Mouse (Mus musculus) right cerebral cortex, postnatal 14 days (tissue): ENCODE measurements around the gene Zranb3.
"Not testable (repeated sequence)": the region's sequence is repeated elsewhere in the genome, so short reads cannot be mapped to it uniquely, and the experiment has no call there.

Source experiments
- DNase-seq: peaks from one replicate; pipeline ENCODE4 v3.0.0; 2022

The Zranb3 gene

DNA sequence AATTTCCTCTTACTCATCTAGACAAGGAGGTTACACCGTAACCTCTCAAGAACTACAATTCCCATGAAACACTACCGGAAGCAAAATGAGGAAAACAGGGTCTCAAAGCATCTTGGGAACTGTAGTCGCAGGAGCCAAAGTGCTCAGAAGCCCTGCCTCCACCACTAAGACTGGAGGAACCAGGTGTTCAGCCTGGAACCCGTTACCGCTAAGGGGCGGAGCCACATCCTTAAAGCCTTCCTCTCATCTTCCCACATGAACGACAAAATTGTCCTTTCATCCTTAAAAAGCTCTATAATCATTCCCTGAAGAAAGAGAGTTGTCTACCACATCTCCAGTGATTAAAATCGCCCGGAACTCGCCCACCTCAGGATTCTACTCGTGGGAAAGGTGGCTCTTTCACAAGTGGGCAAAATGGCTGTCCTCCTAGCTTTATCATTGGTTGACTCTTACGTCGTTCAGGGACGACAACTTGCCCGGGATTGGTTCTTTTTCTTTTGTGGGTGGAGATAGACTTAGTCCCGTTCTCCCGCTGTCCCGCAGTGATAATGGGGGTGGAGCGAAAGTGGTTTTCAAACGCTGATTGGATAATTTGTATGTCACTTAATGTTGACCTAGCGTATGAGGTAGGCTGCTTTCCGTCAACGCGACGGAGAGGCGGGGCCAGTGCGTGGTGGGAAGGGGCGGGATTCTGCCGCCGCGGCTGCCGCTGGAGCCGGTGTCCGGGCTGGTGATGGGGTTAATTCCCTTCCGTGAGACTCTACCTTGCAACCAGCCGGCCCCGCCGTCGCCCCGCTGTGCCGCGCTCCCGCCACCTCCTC is at the start of gene Zranb3, which contains the start of gene R3hdm1:
TSS of gene Zranb3 (minus strand) at position 407 of the 821 bp plus-strand sequence.
TSS of gene R3hdm1 (plus strand) at position 661 of the 821 bp plus-strand sequence.
- DNase-seq = peak; percentile 92

DNA sequence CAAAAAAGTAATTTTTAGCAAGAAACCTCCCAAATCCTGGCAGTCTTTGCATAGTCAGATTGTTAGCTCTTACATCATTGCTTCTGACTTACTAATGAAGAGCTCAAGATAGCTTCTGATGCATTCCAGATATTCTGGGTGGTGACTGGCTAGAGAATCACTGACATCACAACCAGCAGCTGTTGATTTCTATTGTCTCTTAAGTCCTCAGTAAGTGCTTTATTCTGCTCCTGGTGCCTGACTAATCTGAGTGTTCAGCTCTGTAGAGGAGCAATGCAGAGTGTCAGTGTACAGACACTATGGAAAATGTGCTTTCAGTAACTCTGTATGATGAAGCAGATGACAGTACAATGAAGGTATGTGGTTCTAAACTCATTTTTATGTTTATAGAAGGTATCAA is 38.9 kb upstream of the Zranb3 start:
- no peak for DNase-seq

DNA sequence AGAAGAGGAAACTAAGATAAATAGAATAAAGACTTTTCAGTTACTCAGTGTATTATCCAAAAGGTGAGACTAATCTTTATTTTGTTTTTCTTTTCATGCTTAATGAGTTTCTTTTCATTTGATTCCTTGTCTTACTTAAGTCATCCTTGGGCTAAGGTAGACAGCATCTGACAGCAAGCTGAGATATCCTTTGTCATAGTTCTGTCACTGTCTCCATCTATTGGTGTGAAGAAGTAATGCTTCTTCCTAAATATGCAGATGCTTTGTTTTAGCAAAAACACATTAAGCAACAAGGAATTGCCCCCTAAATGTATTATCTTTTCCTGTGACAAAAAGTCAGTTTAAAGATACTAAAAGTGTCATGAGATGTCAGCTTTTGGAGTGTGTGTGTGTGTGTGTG is 38.2 kb upstream of the Zranb3 start:
- DNase-seq = no peak

DNA sequence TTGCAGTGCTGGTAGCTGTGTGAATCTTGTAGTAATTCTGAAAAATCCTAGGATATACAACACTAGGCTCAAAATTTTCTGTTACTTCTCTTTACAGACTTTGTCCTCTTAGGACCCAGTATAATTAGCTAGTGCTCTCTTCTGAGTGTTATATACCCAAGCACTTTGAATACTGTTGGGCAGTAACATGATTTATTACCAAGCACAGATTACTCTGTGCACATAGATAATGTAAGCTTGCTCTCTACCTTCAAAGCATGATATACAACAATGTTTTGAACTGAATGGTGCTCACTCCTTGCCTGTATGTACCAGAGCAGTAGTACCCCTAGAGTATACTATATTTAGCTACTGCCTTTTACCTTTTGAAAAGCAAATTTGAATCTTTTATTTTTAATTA is 33.4 kb upstream of the Zranb3 start:
- DNase-seq = not testable (repeated sequence)

DNA sequence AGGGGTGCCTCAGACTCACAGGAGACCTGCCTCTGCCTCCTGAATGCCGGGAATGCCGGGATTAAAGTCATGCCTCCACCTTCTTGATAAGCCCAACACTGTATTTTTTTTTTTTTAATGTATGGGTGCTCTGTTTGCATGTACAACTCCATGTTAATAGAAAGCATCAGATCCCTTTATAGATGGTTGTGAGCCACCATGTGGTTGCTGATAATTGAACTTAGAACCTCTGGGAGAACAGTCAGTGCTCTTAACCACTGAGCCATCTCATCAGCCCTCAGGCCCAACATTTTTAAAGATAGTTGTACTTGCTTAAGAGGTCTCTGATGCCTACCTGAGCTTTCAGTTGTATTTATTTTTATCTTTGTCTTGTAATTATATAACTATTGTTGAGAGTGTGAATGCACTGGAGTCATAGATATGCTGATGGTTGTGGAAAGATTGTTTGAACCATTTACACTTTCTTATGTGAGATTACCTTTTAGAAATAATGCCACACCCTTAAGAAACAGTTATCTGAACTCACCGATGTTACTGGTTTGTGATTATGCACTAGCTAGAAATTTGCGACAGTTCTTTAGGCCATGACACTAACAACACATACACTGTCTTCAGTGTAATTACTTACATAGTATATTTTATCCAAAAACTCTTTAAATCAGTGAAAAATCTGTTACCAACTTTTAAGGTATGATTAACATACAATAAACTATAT is 18.2 kb upstream of the Zranb3 start:
- DNase-seq = no peak

DNA sequence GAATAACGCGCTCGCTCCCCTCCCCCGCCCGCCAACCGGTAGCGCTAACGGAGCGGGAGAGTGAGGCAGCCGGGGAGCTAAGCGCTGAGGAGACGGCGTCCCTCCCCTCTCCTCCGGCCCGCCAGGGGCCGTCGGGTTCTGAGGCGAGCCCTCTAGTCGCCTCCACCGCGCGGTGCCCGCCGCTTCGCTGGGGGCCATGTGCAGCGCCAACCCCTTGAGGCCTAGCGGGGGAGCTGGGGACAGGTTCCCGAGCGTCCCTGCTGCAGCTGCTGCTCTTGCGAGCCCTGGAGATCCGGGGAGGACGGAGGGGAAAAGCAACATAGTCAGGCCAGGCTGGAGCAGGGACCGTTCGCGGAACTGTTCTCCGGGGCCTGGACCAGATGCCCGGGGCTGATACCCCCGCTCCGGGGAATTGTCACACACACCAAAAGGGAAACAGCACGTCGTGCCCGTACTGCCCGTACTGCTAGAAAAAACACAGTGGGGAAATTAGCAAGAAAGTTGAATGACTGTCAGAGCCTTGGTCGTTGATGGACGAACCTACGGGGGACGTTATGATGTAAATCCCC is 757 bp upstream of the Zranb3 start:
- no peak for DNase-seq

DNA sequence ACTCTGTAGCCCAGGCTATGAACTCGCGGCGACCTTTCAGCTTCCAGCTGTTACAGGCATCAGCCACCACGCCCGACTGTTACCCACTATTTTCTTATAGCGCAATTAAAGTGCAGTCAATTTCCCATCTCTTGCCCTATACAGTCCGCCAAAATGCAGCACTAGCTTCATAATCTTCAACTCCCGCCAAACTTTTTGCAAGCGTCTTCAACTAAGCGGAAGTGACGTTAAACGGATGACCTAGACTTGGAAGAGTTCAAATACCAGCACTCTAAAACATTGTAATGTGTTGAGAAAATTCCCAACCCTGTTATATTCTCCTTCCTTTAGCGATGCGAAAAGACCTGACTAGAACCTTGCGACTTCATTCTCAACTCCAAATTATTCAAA is 601 bp downstream of the Zranb3 start:
- peak; percentile 19 for DNase-seq

DNA sequence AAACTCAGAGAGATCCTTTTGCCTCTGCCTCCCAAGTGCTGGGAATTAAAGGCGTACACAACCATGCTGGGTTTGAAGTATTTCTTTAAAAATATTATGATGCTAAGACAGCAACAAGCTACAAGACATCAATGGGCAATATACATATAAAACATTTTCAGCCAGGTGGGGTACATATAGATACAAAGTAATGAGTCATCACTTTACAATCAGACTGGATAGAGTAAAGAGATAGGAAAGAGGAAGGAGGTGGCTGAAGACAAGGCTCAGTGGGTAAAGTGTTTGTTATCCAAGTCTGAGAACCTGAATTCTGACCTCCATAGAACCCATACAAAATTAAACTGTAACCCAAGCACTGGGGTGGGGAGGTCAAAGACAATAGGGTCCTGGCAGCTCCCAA is 4.5 kb downstream of the Zranb3 start:
- no peak for DNase-seq

DNA sequence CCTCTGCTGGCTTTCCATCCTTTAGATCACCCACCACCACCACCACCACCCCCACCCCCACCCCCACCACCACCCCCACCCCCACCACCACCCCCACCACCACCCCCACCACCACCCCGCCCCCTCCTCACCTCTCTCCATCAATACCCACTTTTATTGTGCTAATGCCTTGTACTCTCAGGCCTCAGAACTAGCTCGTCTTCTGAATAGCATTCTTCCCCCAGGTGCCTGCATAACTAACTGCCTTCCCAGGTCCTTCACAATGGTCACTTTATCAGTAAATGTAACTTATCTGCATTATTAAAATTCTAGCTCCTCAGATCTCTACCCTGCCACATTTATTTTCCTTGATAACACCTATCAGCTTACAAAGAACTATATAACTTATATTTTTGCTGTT is 8.2 kb downstream of the Zranb3 start:
- DNase-seq = no peak

DNA sequence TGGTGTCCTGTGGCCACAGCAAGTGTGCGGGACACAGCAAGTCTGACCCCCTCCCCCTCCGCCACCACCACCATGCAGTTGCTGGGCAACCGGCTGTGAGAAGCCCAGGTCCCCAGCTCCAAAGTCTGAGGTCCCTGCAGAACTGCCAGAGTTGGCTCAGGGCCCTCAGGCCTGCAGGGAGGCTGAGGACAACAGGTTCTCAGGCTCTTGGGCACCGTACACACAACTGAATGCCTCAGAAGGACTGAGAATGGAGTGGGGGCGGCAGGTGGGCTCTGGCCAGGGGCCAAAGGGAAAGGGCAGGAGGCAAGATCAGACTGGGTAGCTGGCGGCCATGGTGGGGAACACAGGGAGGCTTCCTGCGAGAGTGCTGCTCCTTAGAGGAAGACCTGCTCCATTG is 20.0 kb downstream of the Zranb3 start:
- no peak for DNase-seq

DNA sequence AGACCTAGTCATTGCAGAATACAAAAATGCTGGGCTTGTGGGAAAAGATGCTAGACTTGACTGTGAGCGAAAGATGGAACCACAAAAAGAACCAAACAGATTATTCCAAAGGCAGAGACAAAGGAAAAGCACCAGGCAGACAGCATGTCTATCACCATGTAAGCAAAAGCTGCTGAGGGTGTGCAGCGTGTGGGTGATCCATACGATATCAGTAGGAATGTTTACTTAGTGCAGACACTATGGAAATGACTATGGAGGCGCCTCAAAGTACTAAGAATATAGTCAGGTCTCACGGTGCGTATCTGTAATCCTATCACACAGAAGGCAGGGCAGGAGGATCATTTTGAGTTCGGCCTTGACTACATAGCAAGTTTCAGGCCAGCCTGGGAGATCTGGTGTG is 21.0 kb downstream of the Zranb3 start:
- DNase-seq = no peak

DNA sequence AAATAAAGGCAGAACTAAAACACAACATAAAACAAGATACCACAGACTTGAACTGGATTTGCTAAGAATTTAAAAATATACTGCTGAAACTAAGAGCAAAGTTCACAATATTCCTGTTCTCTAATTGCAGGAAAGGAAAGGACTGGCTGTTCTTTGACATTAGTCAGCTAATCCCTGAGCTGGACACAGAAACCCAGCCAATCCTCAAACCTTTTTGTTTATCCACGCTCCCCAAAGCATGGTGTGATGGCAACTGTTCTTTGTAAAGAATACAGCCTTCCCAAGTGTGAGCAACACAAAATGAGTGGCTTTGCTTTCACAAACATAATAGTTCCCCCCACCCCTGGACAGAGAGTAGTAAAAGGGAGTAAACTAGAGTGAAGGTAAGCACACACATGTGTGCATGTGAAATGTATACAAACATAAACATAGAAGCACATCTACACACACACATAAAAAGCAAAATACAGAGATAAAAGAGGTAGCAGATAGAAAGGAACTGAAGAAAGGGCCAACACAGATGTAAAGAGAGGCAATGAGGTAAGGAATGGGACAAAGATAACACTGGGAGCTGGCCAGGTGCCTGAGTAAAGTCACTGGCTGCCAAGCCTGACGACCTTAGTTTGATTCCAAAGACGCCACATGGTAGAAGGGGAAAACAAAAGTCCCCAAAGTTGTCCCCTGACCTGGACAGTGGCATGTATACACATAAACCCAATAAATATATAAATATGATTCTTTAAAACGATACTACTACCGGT is 21.7 kb downstream of the Zranb3 start:
- DNase-seq = no peak

DNA sequence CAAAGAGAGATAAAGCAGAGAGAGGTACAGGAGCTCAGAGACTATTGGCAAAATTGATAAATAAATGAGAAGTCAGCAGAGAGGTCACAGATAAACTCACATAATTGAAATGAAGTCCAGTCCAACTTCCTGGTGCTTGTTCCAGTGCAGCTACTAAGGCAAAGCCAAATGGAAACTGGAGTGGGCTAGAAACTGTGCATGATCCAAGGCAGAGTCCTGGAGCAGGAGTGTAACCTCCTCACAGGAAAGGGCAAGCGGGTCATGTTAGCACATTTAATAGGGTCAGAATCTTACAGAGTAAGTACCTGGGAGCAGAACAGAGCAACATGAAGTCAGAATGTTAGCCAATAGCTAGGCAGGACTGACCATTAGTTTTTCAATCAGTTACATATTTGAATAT is 24.2 kb downstream of the Zranb3 start:
- DNase-seq = no peak

DNA sequence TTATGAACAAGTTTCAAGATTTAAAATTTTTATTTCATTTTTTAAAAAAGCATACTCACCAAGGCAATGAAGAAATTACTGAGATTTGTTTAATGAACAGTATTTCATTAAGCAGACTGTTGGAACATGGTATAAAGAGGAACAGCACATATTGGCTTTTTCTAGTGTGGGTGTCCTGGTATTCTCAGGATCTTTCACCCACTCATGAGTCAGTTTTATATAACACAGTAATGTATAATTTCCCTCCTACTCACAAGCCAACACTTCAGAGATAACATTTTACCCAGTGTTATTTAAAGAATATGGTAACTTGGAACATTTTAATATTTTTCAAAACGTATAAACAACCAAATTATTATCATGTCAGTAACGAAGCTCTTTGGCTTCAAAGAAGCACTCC is 25.1 kb downstream of the Zranb3 start:
- no peak for DNase-seq

DNA sequence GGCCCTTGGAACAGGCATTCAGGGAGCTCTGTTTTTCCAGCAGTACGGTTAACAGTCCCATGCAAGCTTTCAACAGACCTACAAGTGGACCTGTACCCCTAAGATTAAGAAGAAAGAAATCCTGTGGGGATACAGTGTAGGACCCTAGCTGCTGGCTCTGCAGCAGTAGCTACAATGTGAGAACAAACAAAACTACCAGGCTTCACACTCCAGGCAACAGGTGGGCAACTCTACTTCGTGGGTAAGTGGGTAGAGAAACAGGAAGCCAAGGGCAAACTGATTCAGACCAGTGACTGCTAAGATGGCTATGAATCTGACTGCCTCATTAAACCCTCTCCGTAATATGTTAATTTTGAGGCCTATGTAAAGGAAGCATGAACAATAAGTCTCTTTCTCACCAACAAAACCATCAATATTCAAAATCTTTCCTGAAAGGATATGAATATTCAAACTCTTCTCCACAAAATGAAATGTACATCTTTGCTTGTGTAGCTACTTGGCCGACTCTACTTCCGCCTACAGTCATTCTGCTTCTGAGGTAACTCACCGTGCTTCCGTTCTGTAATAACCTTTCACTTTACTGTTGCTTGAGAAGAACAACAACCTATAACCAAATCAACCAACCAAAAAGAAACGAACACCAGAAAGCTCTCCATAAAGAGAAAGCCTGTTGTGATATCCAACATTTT is 25.9 kb downstream of the Zranb3 start:
- no peak for DNase-seq

DNA sequence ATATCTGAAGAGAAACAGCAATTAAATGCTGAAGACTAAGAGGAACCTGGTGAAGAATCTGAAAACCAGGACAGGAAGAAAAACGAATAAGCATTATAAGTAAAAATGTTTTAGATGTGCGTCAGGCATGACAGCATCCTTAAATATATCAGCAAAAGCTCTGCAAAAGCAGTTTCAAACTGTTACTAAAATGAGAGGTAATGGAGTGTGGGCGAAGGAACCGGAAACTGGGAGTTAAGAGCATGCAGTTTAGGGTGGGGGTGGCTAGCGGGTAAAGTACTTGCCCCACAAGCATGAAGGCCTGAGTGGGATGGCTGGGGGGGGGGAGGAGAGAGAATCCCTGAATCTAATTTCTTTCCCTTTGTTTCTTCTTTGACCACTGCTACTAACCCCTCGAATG is 29.8 kb downstream of the Zranb3 start:
- DNase-seq = no peak

DNA sequence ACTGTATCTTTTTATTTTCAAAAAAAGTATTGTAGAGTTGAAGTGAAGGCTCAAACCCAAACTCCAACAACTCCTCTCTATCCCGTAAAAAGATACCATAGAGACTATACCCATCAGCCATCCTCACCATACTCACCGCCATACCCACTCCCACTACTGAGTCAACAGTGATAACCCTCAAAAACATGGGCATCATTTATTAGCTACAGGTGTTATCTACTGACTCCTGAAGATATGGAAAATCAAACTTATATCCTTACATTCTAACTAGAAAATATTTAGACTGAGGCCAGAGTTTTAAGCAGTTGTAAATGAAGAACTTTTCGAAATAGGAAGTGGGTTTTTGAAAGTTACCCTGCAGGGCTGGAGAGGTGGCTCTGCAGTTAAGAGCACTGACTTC is 32.8 kb downstream of the Zranb3 start:
- DNase-seq = no peak

DNA sequence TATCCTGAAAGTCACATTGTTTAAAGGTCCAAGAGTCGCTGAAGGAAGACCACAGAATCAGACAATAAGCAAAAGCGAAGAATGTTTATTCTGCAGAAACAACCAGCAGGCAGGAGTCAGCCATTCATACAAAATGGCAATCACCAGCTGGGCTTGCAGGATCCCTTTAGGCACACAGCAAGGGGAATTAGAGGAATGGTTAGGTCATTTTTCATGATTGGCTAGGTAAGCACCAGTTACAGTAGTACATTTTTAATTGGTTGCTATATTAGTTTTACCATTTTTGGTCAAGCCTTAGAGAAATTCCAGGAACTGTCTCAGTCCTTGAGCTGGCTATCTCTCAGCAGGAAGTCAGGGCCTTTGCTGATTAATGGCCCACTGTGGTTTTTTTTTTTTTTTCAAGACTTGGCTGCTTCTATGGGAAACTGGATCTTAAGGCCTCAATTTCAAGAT is 33.9 kb downstream of the Zranb3 start:
- DNase-seq = no peak

DNA sequence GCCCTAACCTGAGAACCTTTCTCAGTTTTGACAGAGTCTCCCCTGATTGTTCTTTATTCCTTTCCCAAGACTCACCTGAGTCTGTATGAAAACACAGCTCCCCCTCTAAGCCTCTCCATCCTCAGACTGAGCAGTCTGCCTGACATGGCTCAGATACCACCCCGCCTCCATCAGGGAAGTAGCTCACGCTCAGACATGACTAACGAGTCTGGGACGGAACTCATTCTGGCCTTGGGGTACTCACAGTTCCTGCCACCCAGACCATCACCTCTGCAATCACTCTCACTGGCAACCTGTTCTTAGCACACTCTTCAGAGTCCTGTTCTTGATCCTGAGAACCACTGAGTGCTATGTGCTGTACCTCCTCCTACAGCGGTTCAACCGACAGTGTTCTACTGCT is 38.1 kb downstream of the Zranb3 start:
- DNase-seq = no peak

DNA sequence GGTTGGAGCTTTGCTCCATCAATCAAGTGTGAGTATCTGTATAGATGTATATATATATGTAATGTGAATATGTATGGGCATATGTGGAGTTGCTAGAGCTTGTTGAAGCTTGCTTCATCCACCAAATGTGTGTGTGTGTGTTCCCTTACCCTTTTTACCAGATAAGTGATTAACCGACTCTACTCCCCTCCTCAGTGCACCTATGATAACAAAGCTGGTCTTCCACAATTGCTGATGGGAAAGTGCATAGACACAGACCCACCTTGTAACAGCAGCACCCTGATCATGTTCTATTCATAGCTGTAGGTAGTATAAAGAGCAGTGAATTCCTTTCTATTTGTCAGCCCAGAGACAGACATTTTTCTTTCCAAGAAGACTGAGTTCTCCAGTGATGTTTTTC is 40.7 kb downstream of the Zranb3 start:
- DNase-seq = no peak

DNA sequence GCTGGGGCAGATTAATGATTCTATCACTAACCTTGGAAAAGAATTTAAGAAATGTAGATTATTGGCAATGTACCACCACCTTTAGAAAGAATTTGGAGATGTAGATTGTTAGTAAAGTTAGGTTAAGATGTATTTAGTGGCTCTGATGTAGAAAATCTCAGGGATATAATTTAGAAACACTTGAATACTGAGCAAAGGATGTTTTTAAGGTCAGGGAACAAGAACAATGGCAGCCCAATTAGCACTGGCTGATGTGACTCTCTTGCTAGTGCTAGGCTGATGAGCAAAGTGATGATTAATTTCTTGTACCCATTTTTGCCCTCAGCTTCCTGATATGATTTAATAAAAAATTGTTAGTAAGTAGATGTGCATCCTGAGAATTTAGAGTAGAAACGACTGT is 41.4 kb downstream of the Zranb3 start:
- no peak for DNase-seq

DNA sequence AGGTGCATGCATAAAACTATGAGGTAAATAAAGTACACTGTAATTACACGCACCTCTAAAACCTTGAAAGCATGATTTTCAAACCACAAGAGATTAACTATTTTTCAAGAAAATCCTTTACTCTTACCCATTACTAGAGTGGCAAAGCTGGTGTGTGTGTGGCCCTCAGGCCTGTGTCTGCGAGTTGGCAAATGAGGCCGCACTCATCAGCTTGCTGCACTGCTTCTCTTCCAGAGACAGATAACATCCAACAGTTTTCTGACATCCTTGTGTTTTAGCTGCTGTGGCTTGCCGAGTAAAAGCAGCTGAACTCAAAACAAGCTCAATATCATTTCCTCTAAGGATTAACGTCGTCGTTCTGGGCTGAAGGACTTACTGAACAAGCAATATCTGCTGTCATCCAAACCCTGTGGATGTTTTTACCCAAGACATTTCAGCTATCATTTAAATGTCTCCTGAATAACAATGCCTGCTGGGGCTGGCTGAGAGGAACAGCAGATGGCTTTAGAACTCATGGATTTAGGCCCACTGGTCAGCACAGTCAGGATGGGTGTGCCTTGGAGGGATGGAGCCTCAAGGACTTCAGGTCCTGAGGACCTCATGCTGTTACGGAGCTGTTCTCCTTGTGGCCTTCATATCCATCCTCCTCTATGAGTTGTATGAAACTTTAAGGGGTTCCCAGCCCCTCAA is 42.0 kb downstream of the Zranb3 start:
- no peak for DNase-seq
